In the genomic region with DNA sequence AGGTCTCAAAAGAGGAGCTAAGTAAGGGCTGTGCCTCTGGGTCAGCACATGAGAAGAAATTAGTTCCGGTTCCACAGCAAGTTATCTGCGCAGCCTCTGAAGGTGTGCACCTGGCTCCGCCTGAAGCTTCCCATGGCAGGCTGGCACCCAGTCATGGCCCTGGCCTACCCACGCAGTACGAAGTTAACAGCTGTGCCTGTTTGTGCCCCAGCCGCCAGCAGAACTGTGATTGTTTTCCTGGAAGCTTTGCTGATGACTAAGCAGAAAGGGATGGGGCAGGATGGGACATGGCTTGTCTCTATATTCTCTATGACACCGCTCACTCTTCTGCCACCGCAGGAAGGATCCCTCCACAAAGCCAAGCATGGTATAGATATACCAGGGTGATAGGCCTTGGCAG, we compare ENCODE assay signal across 18 mouse cellular contexts. TPM values are rescaled to one million over a fixed set of nuclear protein-coding genes. Genes with fewer than 3 reads are reported as not detected.
A peak's percentile ranks its signal among the peaks of the same experiment; 100 is the strongest.
DNase-seq lines count a peak whose midpoint lies in the region; ATAC-seq and TF ChIP-seq lines count a peak whose summit lies in the region.
"Had no signal": no experiment of that assay in that cellular context is flagged by ENCODE, and none has a peak within 500 bp of the region (broad histone marks: within the 10 kb centered on the region; RNA-seq: fewer than 3 reads in every experiment).

No protein-coding gene starts in this region.

- no peak for TF ChIP-seq CTCF in left cerebral cortex, adult 2 months (IDR thresholded peaks at IDR 0.05)

- no peak for ATAC-seq in megakaryocyte, adult 5-6 weeks (ENCODE audit: poor library complexity, severe bottlenecking)
- ATAC-seq: hindbrain, postnatal 0 days; lung, postnatal 0 days had no signal

- no peak overlapping the region for H3K27ac ChIP-seq in left cerebral cortex, adult 2 months
- H3K27ac ChIP-seq: hindbrain, postnatal 0 days had no signal

- H3K4me3 ChIP-seq in left cerebral cortex, adult 2 months = no peak overlapping the region

- intact Hi-C loops in left cerebral cortex, adult 2 months (cut with DNase I) = no loop called here
- intact Hi-C loops in left cerebral cortex, postnatal 10 days (cut with DNase I) = loop anchor here (10.0 kb wide), 1 partner anchor 212 kb away; no protein-coding TSS in a partner anchor

- DNase-seq in adrenal gland, postnatal 36 days = peak; percentile 32 to 35
- no peak for DNase-seq in adrenal gland, postnatal 14 days
- DNase-seq in left cerebral cortex, adult 2 months (ENCODE audit: extremely low spot score in 1 of 2, low spot score in 2 of 2) = peak; percentile 45 to 47
- DNase-seq in left cerebral cortex, postnatal 10 days (ENCODE audit: extremely low spot score in 1 of 2, low spot score in 2 of 2) = no peak
- peak; percentile 46 to 53 for DNase-seq in layer of hippocampus, postnatal 10 days (ENCODE audit: low spot score in 2 of 2)
- peak; percentile 26 to 55 for DNase-seq in right cerebral cortex, postnatal 36 days (ENCODE audit: low spot score in 2 of 2)
- no peak for DNase-seq in spleen, postnatal 14 days (ENCODE audit: low spot score in 2 of 2)
- DNase-seq: cerebellum, adult 18-20 months; embryo, embryonic 11 days; heart, adult 11 months; kidney, postnatal 10 days; liver; thymus, adult 18-20 months had no signal

RNA-seq across cellular contexts. Expression of a gene that starts 34.5 kb away (rescaled TPM):
- not detected for total RNA-seq in adrenal gland, postnatal 36 days (2021)
- total RNA-seq in adrenal gland, postnatal 14 days (2021) = not detected in 2 replicates
- total RNA-seq in left cerebral cortex, adult 2 months (2021) = not detected
- total RNA-seq in left cerebral cortex, postnatal 10 days (2021) = not detected
- 1 to 10 TPM in 1 of 2 experiments, under 1 TPM in 1; 0.58 to 1.1 TPM for total RNA-seq in layer of hippocampus, postnatal 10 days (2021)
- total RNA-seq in megakaryocyte, adult 5-6 weeks (2015) = 0.85 and 2.8 TPM in 2 replicates
- 0.53 and 1.8 TPM in 2 replicates for total RNA-seq in megakaryocyte, adult 5-6 weeks (2017)
- total RNA-seq: ES-E14; heart, postnatal 25 days; hindbrain, postnatal 0 days had no signal

RNA-seq across cellular contexts. Expression of a gene that starts 41.4 kb away (rescaled TPM):
- 100 to 1,000 TPM; 332 to 335 TPM for total RNA-seq in adrenal gland, postnatal 36 days (2021)
- 264 and 268 TPM in 2 replicates for total RNA-seq in adrenal gland, postnatal 14 days (2021)
- total RNA-seq in left cerebral cortex, adult 2 months (2021) = 100 to 1,000 TPM; 237 TPM
- 100 to 1,000 TPM; 235 to 237 TPM for total RNA-seq in left cerebral cortex, postnatal 10 days (2021)
- total RNA-seq in layer of hippocampus, postnatal 10 days (2021) = 100 to 1,000 TPM; 282 to 343 TPM
- 178 and 190 TPM in 2 replicates for total RNA-seq in megakaryocyte, adult 5-6 weeks (2015)
- 166 and 180 TPM in 2 replicates for total RNA-seq in megakaryocyte, adult 5-6 weeks (2017)

Comparison
In these comparisons a context has a peak if more than half of its experiments do, and no peak if none do; other contexts are left out.
1. DNase-seq: peak in adrenal gland, postnatal 36 days (2 of 2), left cerebral cortex, adult 2 months (2 of 2), layer of hippocampus, postnatal 10 days (2 of 2) and right cerebral cortex, postnatal 36 days (2 of 2); none in adrenal gland, postnatal 14 days (single experiment), left cerebral cortex, postnatal 10 days (0 of 2) and spleen, postnatal 14 days (0 of 2).